Mouse (Mus musculus): ENCODE data around the gene Mafk.
A peak's percentile ranks its signal among the peaks of the same experiment; 100 is the strongest.

Mafk gene

GRCm38 (mm10) chr5:139818801-139819200 is 27.5 kb downstream of the Mafk start:
- no peak for DNase-seq (ENCODE audit: low spot score)

- DNase-seq (ENCODE audit: low spot score): no peak
Measured at GRCm38 (mm10) chr5:139819538-139820181, 28.3 kb downstream of the Mafk start, which contains the start of gene Tmem184a. Gene Tmem184a, minus strand, starts transcription at chr5:139819917.

GRCm38 (mm10) chr5:139821466-139822459 is 30.4 kb downstream of the Mafk start:
- no peak for DNase-seq (ENCODE audit: low spot score)

GRCm38 (mm10) chr5:139824531-139824930 is 33.2 kb downstream of the Mafk start:
- no peak for DNase-seq (ENCODE audit: low spot score)

GRCm38 (mm10) chr5:139825947-139826346 is 34.6 kb downstream of the Mafk start:
- no peak for DNase-seq (ENCODE audit: low spot score)

GRCm38 (mm10) chr5:139826357-139827055 is 35.2 kb downstream of the Mafk start, which contains the start of the genes Gm26938 and Psmg3:
Gene Gm26938, minus strand, starts transcription at chr5:139826407.
Gene Psmg3, minus strand, starts transcription at chr5:139826885.
- peak; percentile 89 for DNase-seq (ENCODE audit: low spot score)

- no peak for DNase-seq (ENCODE audit: low spot score)
Measured at GRCm38 (mm10) chr5:139827593-139827992, 36.3 kb downstream of the Mafk start.

- no peak for DNase-seq (ENCODE audit: low spot score)
Measured at GRCm38 (mm10) chr5:139829384-139829783, 38.1 kb downstream of the Mafk start.

- DNase-seq (ENCODE audit: low spot score): no peak
Measured at GRCm38 (mm10) chr5:139830734-139831133, 39.4 kb downstream of the Mafk start.

- DNase-seq (ENCODE audit: low spot score): no peak
Measured at GRCm38 (mm10) chr5:139832125-139832524, 40.8 kb downstream of the Mafk start.

GRCm38 (mm10) chr5:139835706-139836105 is 44.4 kb downstream of the Mafk start:
- DNase-seq (ENCODE audit: low spot score): no peak

- DNase-seq (ENCODE audit: low spot score): peak; percentile 47
Measured at GRCm38 (mm10) chr5:139838476-139838892, 47.2 kb downstream of the Mafk start.

GRCm38 (mm10) chr5:139839142-139839541 is 47.8 kb downstream of the Mafk start:
- DNase-seq (ENCODE audit: low spot score): no peak

- no peak for DNase-seq (ENCODE audit: low spot score)
Measured at GRCm38 (mm10) chr5:139849626-139850320, 58.5 kb downstream of the Mafk start.

All from yolk sac, embryonic 10.5 days (tissue).